Mouse (Mus musculus) kidney, embryonic 14.5 days (tissue): ENCODE measurements at regions not wholly inside any gene's neighbourhood (a gene's known extent, or its start where the extent isn't known, plus 50 kb on each side); places are given as distances from the start of the nearest gene placed in this dataset.

ENCODE experiments used
- ATAC-seq: fragments of 200-750 bp; cut with Nextera tagmentation; 2 replicates; pipeline ENCODE4 v1.8.0; 2017; ENCODE audit warnings: moderate number of reproducible peaks, mild to moderate bottlenecking, moderate TSS enrichment, moderate library complexity; ENCODE audit not compliant: low FRiP score, low TSS enrichment
- H3K27ac ChIP-seq: fragments of 300-500 bp; sonication (generic); 2 replicates; pipeline ENCODE4 v1.5.1; 2014; ENCODE audit warnings: low read depth, mild to moderate bottlenecking, low read length, moderate library complexity, mixed read lengths
- H3K27me3 ChIP-seq: fragments of 300-500 bp; sonication (generic); 2 replicates; pipeline ENCODE4 v1.6.1; 2014; ENCODE audit warnings: mild to moderate bottlenecking, low read length; ENCODE audit not compliant: control insufficient read depth, insufficient read depth
- H3K36me3 ChIP-seq: fragments of 300-500 bp; sonication (generic); 2 replicates; pipeline ENCODE4 v1.6.1; 2014; ENCODE audit warnings: low read length, mixed read lengths; ENCODE audit not compliant: control insufficient read depth, insufficient read depth
- H3K4me1 ChIP-seq: fragments of 300-500 bp; sonication (generic); 2 replicates; pipeline ENCODE4 v1.6.1; 2014; ENCODE audit warnings: low read length, mixed read lengths; ENCODE audit not compliant: control insufficient read depth, insufficient read depth
- H3K4me2 ChIP-seq: fragments of 300-500 bp; sonication (generic); replicated peaks from 2 replicates; pipeline ENCODE4 v1.6.1; 2014; ENCODE audit warnings: low read depth, mild to moderate bottlenecking, low read length
- H3K4me3 ChIP-seq: fragments of 300-500 bp; sonication (generic); 2 replicates; pipeline ENCODE4 v1.5.1; 2014; ENCODE audit warnings: mild to moderate bottlenecking, low read length
- H3K9ac ChIP-seq: fragments of 300-500 bp; sonication (generic); 2 replicates; pipeline ENCODE4 v1.6.1; 2014; ENCODE audit warnings: low read depth, mild to moderate bottlenecking, low read length, moderate library complexity
- H3K9me3 ChIP-seq: fragments of 300-500 bp; sonication (generic); 2 replicates; pipeline ENCODE4 v1.6.1; 2016; ENCODE audit warnings: low read length; ENCODE audit not compliant: control insufficient read depth
- WGBS: fragments of 180-500 bp; shearing (Covaris S2); extraction: QIAGEN DNeasy Blood & Tissue Kit; methylation state at CpG from one replicate; pipeline ENCODE4 v1.1.7; 2014; 5-methylcytosine and 5-hydroxymethylcytosine counted together

GRCm38 (mm10) chr3:41295150-41295549 lies 212.3 kb upstream of the Pgrmc2 start:
- Histone ChIP-seq H3K4me2 (no peak overlapping the region), H3K9me3 (no peaks in the 10 kb centered on the region), H3K27ac (no peak overlapping the region), H3K4me3 (no peak overlapping the region), H3K36me3 (no peaks in the 10 kb centered on the region), H3K4me1 (peaks cover 20% of the 10 kb centered on the region), H3K27me3 (no peaks in the 10 kb centered on the region), H3K9ac (no peak overlapping the region)
- WGBS: 44% methylated on average over 8 of the region's 8 CpGs
- no peak; the same call in 1 of the 2 replicates for ATAC-seq

GRCm38 (mm10) chr3:41290535-41291307 lies 207.9 kb upstream of the Pgrmc2 start:
- no peaks in the 10 kb centered on the region for H3K27me3 ChIP-seq
- H3K4me3 ChIP-seq: no peak overlapping the region
- 60% methylated on average over 11 of the region's 11 CpGs for WGBS
- H3K4me1 ChIP-seq: peaks cover 8% of the 10 kb centered on the region; the same call in 1 of the 2 replicates
- no peak overlapping the region for H3K27ac ChIP-seq
- H3K36me3 ChIP-seq: no peaks in the 10 kb centered on the region
- ATAC-seq: no peak
- H3K9me3 ChIP-seq: no peaks in the 10 kb centered on the region
- H3K9ac ChIP-seq: no peak overlapping the region
- H3K4me2 ChIP-seq: no peak overlapping the region

GRCm38 (mm10) chr3:41288735-41289134 lies 205.9 kb upstream of the Pgrmc2 start:
- ATAC-seq: no peak
- Histone ChIP-seq H3K4me3 (no peak overlapping the region), H3K9ac (no peak overlapping the region), H3K4me2 (no peak overlapping the region), H3K4me1 (peaks cover 14% of the 10 kb centered on the region), H3K27ac (no peak overlapping the region), H3K36me3 (no peaks in the 10 kb centered on the region), H3K9me3 (no peaks in the 10 kb centered on the region), H3K27me3 (no peaks in the 10 kb centered on the region)
- 88% methylated on average over 4 of the region's 4 CpGs for WGBS

- Histone ChIP-seq H3K36me3 (no peaks in the 10 kb centered on the region), H3K27me3 (no peaks in the 10 kb centered on the region), H3K27ac (no peak overlapping the region), H3K4me1 (peaks cover 14% of the 10 kb centered on the region), H3K9ac (no peak overlapping the region), H3K9me3 (no peaks in the 10 kb centered on the region), H3K4me3 (no peak overlapping the region), H3K4me2 (no peak overlapping the region)
- WGBS: 78% methylated on average over 4 of the region's 4 CpGs
- ATAC-seq: no peak
Measured at GRCm38 (mm10) chr3:41288066-41288465, 205.2 kb upstream of the Pgrmc2 start.

- Histone ChIP-seq H3K4me3 (no peak overlapping the region), H3K9me3 (no peaks in the 10 kb centered on the region), H3K27me3 (no peaks in the 10 kb centered on the region), H3K27ac (peak overlapping the region; percentile 32; the same call in 1 of the 2 replicates), H3K4me1 (peaks cover 14% of the 10 kb centered on the region), H3K36me3 (no peaks in the 10 kb centered on the region), H3K9ac (no peak overlapping the region), H3K4me2 (no peak overlapping the region)
- ATAC-seq: peak; percentile 36; the same call in 1 of the 2 replicates
- 62% methylated on average over 5 of the region's 5 CpGs for WGBS
Measured at GRCm38 (mm10) chr3:41285336-41285735, 202.5 kb upstream of the Pgrmc2 start.

- Histone ChIP-seq H3K36me3 (no peaks in the 10 kb centered on the region), H3K4me2 (no peak overlapping the region), H3K27me3 (no peaks in the 10 kb centered on the region), H3K27ac (peak overlapping the region; percentile 37; the same call in 1 of the 2 replicates), H3K9ac (no peak overlapping the region), H3K9me3 (no peaks in the 10 kb centered on the region), H3K4me3 (no peak overlapping the region), H3K4me1 (peaks cover 14% of the 10 kb centered on the region)
- peak; percentile 82 for ATAC-seq
- 21% methylated on average over 13 of the region's 13 CpGs for WGBS
Measured at GRCm38 (mm10) chr3:41284897-41285296, 202.1 kb upstream of the Pgrmc2 start.

GRCm38 (mm10) chr3:41282431-41283037 lies 199.7 kb upstream of the Pgrmc2 start:
- Histone ChIP-seq H3K4me2 (no peak overlapping the region), H3K27me3 (no peaks in the 10 kb centered on the region), H3K4me3 (no peak overlapping the region), H3K36me3 (no peaks in the 10 kb centered on the region), H3K4me1 (peaks cover 14% of the 10 kb centered on the region), H3K9ac (no peak overlapping the region), H3K9me3 (no peaks in the 10 kb centered on the region), H3K27ac (peak overlapping the region; percentile 17; the same call in 1 of the 2 replicates)
- peak; percentile 70 for ATAC-seq
- 35% methylated on average over 8 of the region's 8 CpGs for WGBS

- Histone ChIP-seq H3K9ac (no peak overlapping the region), H3K4me2 (no peak overlapping the region), H3K4me3 (no peak overlapping the region), H3K27me3 (no peaks in the 10 kb centered on the region), H3K27ac (no peak overlapping the region), H3K36me3 (no peaks in the 10 kb centered on the region), H3K4me1 (no peaks in the 10 kb centered on the region), H3K9me3 (no peaks in the 10 kb centered on the region)
- WGBS: 81% methylated on average over 9 of the region's 9 CpGs
- no peak for ATAC-seq
Measured at GRCm38 (mm10) chr3:41276096-41276495, 193.2 kb upstream of the Pgrmc2 start.

- Histone ChIP-seq H3K27me3 (no peaks in the 10 kb centered on the region), H3K27ac (no peak overlapping the region), H3K9me3 (no peaks in the 10 kb centered on the region), H3K4me1 (no peaks in the 10 kb centered on the region), H3K4me2 (no peak overlapping the region), H3K4me3 (no peak overlapping the region), H3K36me3 (no peaks in the 10 kb centered on the region), H3K9ac (no peak overlapping the region)
- no peak for ATAC-seq
- 86% methylated on average over 4 of the region's 4 CpGs for WGBS
Measured at GRCm38 (mm10) chr3:41268516-41268915, 185.7 kb upstream of the Pgrmc2 start.
